Mouse (Mus musculus) heart, postnatal 10 days (tissue): ENCODE measurements at regions not wholly inside any gene's neighbourhood (a gene's known extent, or its start where the extent isn't known, plus 50 kb on each side); places are given as distances from the start of the nearest gene placed in this dataset.
"Not testable (repeated sequence)": the region's sequence is repeated elsewhere in the genome, so short reads cannot be mapped to it uniquely, and the experiment has no call there.

ENCODE experiments used
- DNase-seq, 2 experiments: peaks; one replicate each; pipeline ENCODE4 v3.0.0; 2021
- intact Hi-C: fragments of 180-260 bp; cut with DNase I; formaldehyde crosslinking; loops from one replicate; pipeline ENCODE4 v1.15.1; 2025

GRCm38 (mm10) chr3:29024851-29025250 is 57.0 kb upstream of the Egfem1 start:
- intact Hi-C loops, DNase-seq: not testable (repeated sequence)

- DNase-seq: no peak
- intact Hi-C loops: no loop called here
Measured at GRCm38 (mm10) chr3:29027726-29028125, 54.1 kb upstream of the Egfem1 start.

GRCm38 (mm10) chr3:29030791-29031190 is 51.0 kb upstream of the Egfem1 start:
- intact Hi-C loops: loop anchor here (10.0 kb wide), 3 partner anchors 344 to 1514 kb away; partner anchors contain the start of gene Mecom
- no peak for DNase-seq

GRCm38 (mm10) chr3:29031811-29032210 is 50.0 kb upstream of the Egfem1 start:
- peak in 1 of 2 experiments; percentile 12 for DNase-seq
- intact Hi-C loops: loop anchor here (10.0 kb wide), 3 partner anchors 343 to 1513 kb away; partner anchors contain the start of gene Mecom
